Mouse (Mus musculus): ENCODE data around the gene Tmem97.
"Not testable (repeated sequence)": the region's sequence is repeated elsewhere in the genome, so short reads cannot be mapped to it uniquely, and the experiment has no call there.

The Tmem97 gene

GRCm38 (mm10) chr11:78550168-78551058, at the start of gene Tmem97:
Gene Tmem97, minus strand, starts transcription at chr11:78550777.
- peak; percentile 92 to 98 for DNase-seq (ENCODE audit: low spot score in 2 of 2)

- DNase-seq (ENCODE audit: low spot score in 2 of 2) = no peak
Observed at GRCm38 (mm10) chr11:78600051-78600450, 49.5 kb upstream of the Tmem97 start.

DNA sequence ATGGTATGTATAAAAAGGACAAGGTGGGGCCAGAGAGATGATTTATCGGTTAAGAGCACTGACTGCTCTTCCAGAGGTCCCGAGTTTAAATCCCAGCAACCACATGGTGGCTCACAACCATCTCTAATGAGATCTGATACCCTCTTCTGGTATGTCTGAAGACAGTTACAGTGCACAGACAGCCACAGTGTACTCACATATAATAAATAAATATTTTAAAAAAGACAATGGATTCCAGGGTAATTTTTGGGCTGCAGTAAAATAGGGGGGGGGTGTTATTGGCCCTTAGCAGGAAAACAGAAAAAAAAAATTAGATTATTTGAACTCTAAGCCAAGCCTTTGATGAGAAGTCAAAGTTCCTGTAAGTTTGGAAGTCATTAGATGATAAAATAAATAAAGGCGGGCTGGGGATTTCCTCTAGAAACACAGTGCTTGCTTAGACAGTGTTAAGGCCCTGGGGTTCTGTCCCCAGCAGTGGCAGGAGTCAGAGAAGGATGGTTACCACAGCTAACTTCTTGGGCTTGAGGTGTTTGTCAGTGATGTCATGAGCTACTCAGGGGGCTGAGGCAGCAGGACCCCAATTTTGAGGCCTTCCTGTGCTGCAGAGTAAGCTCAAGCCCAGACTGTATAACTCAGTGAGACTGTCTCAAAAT, 48.3 kb upstream of the Tmem97 start:
- DNase-seq (ENCODE audit: low spot score in 2 of 2) = no peak

- DNase-seq (ENCODE audit: low spot score in 2 of 2) = no peak
Observed at GRCm38 (mm10) chr11:78596750-78597149, 46.2 kb upstream of the Tmem97 start.

DNA sequence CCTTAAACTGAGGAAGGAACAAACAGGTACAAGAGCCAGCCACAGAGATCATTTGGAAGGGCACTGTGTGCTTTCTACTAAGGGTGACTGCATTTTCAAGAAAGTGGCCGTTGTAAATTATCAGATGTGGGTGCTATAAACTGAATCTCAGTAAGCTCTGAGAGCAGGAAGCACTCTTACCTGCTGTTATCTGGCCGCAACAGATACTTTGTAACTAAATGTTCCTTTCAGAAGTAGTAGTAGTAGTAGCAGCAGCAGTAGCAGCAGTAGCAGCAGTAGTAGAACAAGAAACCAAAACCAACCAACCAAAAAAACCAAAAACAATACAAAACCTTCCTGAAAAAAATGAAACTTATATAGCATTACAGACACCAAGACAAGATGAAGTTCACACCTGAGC, 45.2 kb upstream of the Tmem97 start:
- no peak for DNase-seq (ENCODE audit: low spot score in 2 of 2)

DNA sequence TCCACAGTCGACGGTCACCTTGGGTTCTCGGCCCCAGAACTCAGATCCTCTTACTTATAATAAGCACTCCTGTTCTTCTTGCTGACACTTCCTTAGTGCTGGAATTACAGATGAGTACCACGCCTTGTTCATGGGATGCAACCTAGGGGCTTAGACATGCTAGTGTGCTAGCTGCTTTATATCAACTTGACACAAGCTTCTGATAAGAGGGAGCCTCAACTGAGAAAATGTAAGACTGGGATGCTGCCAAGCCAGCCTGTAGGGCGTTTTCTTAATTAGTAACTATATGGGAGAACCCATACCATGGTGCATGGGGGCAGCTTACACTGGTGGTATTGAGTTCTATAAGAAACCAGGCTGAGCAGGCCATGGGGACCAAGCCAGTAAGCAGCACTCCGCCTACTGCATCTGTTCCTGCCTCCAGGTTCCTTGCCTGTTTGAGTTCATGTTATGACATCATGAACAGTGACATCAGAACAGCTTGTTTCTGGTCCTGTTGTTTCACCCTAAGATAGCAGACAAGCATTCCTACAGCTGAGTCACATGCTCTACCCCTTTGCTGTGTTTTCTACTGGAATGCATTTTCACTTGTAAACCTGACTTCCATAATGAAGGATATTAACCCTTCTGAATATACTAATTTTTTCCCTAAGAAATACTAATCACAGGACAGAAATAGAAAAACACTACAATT, 43.8 kb upstream of the Tmem97 start:
- DNase-seq (ENCODE audit: low spot score in 2 of 2) = no peak

DNA sequence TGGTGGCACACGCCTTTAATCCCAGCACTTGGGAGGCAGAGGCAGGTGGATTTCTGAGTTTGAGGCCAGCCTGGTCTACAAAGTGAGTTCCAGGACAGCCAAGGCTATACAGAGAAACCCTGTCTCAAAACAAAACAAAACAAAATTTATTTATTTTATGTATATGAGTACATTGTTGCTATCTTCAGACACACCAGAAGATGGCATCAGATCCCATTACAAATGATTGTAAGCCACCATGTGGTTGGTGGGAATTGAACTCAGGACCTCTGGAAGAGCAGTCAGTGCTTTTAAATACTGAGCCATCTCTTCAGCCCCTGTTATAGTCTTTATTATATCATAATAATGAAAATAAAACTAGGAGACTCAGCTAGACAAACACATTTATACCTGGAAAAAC, 37.1 kb upstream of the Tmem97 start:
- not testable (repeated sequence) for DNase-seq (ENCODE audit: low spot score in 2 of 2)

GRCm38 (mm10) chr11:78586099-78586498, 35.5 kb upstream of the Tmem97 start:
- DNase-seq (ENCODE audit: low spot score in 2 of 2) = no peak

DNA sequence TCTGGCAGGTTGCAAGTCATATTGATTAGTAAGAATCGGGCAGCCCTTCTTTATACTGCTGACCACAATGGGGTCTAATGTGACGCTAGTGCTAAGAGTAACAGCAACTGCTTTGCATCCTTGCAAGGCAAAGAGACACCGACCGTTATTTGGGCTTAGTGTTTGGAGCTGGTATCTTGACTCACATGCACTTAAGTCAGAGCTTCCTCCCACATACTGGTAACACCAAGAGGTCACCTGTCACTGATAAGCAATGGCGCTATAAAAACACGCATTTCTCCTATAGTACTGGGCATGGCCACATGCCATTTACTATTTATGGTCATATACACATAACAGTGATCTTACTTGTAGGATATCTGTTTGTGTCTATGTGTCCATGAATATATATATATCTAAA, 32.3 kb upstream of the Tmem97 start:
- DNase-seq (ENCODE audit: low spot score in 2 of 2) = no peak

DNA sequence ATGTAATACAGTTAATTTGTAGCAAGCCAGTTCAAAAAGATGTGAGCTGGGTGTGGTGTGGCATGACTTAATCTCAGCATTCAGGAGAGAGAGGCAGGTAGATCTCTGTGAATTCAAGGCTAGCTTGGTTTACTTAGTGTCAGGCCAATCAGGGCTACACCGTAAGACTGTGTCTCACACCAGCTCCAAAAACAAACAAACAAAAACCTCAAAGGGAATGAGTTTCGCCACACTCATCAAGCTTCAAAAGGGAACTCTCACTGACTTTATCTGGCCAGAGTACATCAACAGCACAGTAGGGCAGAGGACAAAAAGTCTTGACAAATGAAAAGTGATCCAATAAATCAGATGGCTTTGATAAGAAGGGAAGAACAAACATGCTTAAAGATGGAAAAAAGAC, 24.4 kb upstream of the Tmem97 start:
- no peak for DNase-seq (ENCODE audit: low spot score in 2 of 2)

- no peak for DNase-seq (ENCODE audit: low spot score in 2 of 2)
Observed at GRCm38 (mm10) chr11:78574536-78574935, 24.0 kb upstream of the Tmem97 start.

GRCm38 (mm10) chr11:78574031-78574430, 23.5 kb upstream of the Tmem97 start:
- not testable (repeated sequence) for DNase-seq (ENCODE audit: low spot score in 2 of 2)

DNA sequence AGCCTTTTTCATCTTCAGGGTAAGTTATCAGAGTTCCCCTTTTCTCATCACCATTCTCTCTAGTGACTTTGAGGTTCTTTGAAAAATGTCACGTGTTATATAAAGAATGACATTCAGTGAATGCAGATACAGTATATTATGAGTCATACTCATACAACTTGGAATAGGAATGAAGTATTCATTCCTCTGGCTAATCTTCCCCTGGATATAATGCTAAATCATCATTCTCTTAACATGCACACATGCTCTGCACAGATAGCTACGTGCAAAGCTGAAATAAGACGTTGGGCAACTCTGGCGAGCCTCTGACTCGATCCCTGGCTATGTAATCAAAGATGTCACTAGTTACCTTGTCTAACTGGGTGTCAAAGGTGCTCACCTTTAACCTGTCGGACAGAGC, 21.3 kb upstream of the Tmem97 start:
- DNase-seq (ENCODE audit: low spot score in 2 of 2) = no peak

DNA sequence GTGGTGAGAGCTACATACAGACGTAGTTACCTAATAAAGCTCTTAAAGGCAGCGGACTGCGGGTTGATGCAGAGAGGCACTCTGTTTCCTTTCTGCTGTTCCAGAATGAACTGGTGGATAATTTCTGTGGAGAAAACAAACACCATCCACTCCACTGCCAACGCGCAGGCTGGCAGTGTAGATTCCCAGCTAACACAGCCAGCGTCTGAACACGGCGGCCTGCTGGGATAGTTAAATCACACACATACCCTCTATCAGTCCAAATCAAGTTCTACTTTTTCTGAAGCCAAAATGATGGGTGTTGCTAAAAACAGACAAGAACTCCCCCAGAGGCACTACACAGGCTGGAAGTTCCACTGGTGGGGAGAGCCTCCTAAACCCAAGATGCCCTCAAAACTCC, 20.9 kb upstream of the Tmem97 start:
- DNase-seq (ENCODE audit: low spot score in 2 of 2) = peak in 1 of 2 experiments; percentile 46

GRCm38 (mm10) chr11:78569806-78570205, 19.2 kb upstream of the Tmem97 start:
- DNase-seq (ENCODE audit: low spot score in 2 of 2) = no peak

GRCm38 (mm10) chr11:78568827-78569226, 18.2 kb upstream of the Tmem97 start:
- DNase-seq (ENCODE audit: low spot score in 2 of 2) = no peak

DNA sequence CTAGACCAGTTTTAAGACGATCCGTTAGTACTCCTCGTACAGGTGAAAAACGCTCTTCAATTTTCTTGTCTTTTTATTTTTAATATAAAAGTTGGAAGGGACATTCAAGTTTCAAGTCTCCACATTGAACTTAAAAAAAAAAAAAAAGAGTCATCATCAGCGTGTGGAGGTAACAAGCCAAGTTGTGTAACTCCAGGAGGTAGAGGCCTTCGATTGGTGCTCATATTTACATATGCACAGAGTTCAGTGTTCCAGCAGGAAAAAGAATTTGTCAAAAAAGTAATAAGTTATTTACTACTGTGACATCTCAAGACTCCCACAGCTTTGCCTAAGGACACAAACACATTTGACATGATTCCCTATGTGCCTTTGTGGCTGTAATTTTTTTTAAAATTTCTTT, 17.0 kb upstream of the Tmem97 start:
- DNase-seq (ENCODE audit: low spot score in 2 of 2) = no peak

DNA sequence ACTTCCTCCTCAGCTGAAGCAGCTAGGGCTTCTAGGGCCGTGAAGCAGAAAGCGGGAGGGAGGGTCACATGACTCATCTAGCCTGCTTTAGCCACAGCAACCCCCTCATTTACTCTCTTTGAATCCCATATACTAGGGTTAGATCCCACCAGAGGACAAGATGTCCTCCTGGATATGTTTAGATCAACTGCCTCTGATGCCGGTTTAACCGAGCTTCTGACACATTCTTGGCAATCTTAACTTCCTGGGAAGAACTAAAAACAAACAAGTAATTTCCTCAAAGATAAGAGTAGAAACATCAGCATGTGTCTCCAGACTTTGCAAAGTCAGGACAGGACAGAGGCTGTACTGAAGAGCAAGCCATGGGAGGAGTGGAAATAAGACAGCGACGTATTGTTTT, 16.2 kb upstream of the Tmem97 start:
- DNase-seq (ENCODE audit: low spot score in 2 of 2) = no peak

DNA sequence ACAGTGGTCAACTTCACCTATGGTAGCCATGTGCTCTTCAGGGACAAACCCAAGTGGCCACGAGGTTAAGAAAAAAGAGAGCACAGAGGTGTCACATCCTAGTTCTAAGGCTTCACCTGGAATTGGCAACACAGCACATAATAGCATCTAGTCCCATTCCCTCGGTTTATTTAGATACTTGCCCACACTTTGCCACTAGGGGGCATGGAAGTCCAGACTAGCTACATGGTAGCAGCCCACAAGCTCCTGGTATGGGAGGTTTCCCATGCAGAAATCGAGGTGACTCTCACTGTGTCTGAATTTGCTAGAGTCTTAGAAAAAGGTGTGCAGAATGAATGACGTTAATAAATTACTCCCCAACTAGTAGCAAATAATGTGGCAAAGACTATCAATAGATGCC, 9.9 kb upstream of the Tmem97 start:
- peak; percentile 43 to 89 for DNase-seq (ENCODE audit: low spot score in 2 of 2)

DNA sequence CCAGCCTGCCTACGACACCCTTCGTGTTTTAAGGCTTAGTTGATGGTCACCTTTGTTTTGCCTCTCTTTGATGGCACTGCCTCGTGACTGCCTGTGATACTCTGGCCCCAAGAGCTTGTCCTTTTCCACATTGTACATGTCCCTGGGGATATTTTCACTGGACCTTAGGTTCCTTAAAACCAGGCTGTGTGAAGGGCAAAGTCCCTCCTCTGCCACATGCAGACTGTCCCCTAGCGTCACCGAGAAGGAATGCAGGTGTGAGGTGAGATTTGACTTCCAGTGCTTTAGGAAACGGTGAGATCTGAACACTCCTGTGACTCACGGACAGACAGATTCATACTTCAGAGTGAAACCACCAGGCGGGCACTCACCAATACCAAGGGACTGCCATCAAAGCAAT, 6.7 kb upstream of the Tmem97 start:
- no peak for DNase-seq (ENCODE audit: low spot score in 2 of 2)

DNA sequence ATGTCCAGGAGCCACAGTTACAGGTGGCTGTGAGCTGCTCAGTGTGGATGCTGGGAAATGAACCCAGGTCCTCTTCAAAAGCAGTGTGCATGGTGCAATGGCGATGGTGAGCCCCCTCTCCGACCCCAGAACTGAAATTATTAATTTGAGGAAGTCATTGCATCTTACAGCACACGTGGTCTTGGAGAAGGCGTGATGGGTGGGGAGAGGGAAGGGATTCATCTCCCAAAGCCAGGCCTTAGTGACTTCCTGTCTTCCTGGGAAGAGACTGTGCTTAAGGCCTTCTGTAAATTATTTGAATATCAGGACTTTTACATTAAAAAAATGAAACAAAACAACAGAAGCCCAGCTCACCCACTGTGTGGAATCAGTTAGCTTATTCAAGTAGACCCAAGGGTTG, 5.5 kb upstream of the Tmem97 start:
- DNase-seq (ENCODE audit: low spot score in 2 of 2) = no peak

GRCm38 (mm10) chr11:78555623-78556022, 5.0 kb upstream of the Tmem97 start:
- no peak for DNase-seq (ENCODE audit: low spot score in 2 of 2)

- no peak for DNase-seq (ENCODE audit: low spot score in 2 of 2)
Observed at GRCm38 (mm10) chr11:78551059-78551398, 452 bp upstream of the Tmem97 start.
